ENCODE assay signal across 22 mouse cellular contexts in the genomic region with DNA sequence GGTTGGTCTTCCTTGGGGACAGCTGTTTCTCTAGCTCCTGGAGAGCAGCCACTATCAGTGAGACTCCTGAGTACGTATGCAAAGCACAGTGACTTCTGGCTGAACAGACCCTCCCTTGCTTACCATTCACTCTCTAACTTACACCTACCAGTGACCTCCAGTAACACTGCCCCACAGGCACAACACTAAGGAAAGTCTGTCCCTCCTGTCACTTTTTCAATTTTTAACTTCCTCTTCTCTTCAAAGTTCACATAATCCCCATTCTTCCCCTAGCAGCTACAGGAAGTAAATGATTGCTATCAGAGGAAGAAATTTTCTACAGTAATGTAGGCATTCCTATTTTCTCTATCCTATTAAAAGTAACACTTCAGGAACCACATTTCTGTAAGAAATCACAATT.
DNase-seq lines count a peak whose midpoint lies in the region; ATAC-seq and TF ChIP-seq lines count a peak whose summit lies in the region.
"Had no signal": no experiment of that assay in that cellular context is flagged by ENCODE, and none has a peak within 500 bp of the region (broad histone marks: within the 10 kb centered on the region; RNA-seq: fewer than 3 reads in every experiment).

No protein-coding gene starts in this region.

- no peak for DNase-seq in midbrain, embryonic 14.5 days
- no peak for DNase-seq in midbrain, embryonic 10.5 days (ENCODE audit: low spot score)
- DNase-seq in cerebellum, postnatal 14 days = no peak
- DNase-seq in urinary bladder, postnatal 25 days (ENCODE audit: low spot score) = no peak
- DNase-seq: adrenal gland, adult 8-10 months; adrenal gland, postnatal 25 days; cerebellum, adult 18-20 months; cerebellum, adult 9-10 months; cerebellum, postnatal 25 days; embryo, embryonic 11 days; gastrocnemius, postnatal 25 days; heart, adult 18-20 months had no signal

- TF ChIP-seq CTCF in bone marrow macrophage, adult 2 months (IDR thresholded peaks at IDR 0.05; ENCODE audit: low read depth, low read length) = no peak

- no peaks in the 10 kb centered on the region for H3K27me3 ChIP-seq in midbrain, embryonic 14.5 days (ENCODE audit: control insufficient read depth, insufficient read depth, low read length)
- no peaks in the 10 kb centered on the region for H3K27me3 ChIP-seq in midbrain, embryonic 10.5 days (ENCODE audit: low read depth, poor library complexity, severe bottlenecking)
- H3K27me3 ChIP-seq: embryonic facial prominence, embryonic 13.5 days; forebrain, embryonic 12.5 days; forebrain, embryonic 15.5 days; hindbrain, embryonic 13.5 days had no signal

- WGBS in midbrain, embryonic 14.5 days = 68% methylated on average over 1 of the region's 1 CpGs
- 58% methylated on average over 1 of the region's 1 CpGs for WGBS in midbrain, embryonic 10.5 days

- no peak overlapping the region for H3K4me3 ChIP-seq in midbrain, embryonic 14.5 days (replicated peaks; ENCODE audit: low read depth, low read length)
- no peak overlapping the region for H3K4me3 ChIP-seq in midbrain, embryonic 10.5 days
- H3K4me3 ChIP-seq in bone marrow macrophage, adult 2 months (ENCODE audit: insufficient read depth, low read length) = no peak overlapping the region
- H3K4me3 ChIP-seq: embryonic facial prominence, embryonic 10.5 days; embryonic facial prominence, embryonic 13.5 days; erythroblast, embryonic 14.5 days; forebrain, embryonic 12.5 days; forebrain, embryonic 15.5 days; hindbrain, embryonic 10.5 days; hindbrain, embryonic 13.5 days had no signal

- TF ChIP-seq POLR2A in bone marrow macrophage, adult 2 months (IDR thresholded peaks at IDR 0.05; ENCODE audit: borderline replicate concordance, low read depth, low read length) = no peak

- no peaks in the 10 kb centered on the region for H3K9me3 ChIP-seq in midbrain, embryonic 14.5 days (ENCODE audit: control insufficient read depth, low read length)
- H3K9me3 ChIP-seq in midbrain, embryonic 10.5 days (replicated peaks) = no peaks in the 10 kb centered on the region
- H3K9me3 ChIP-seq: embryonic facial prominence, embryonic 10.5 days; embryonic facial prominence, embryonic 13.5 days; forebrain, embryonic 12.5 days; forebrain, embryonic 15.5 days; hindbrain, embryonic 10.5 days; hindbrain, embryonic 13.5 days had no signal

- 0 out of 2 replicates have a peak overlapping the region, but pooled peaks have one; percentile 6 for H3K27ac ChIP-seq in midbrain, embryonic 14.5 days (replicated peaks; ENCODE audit: low read depth, low read length)
- no peak overlapping the region for H3K27ac ChIP-seq in midbrain, embryonic 10.5 days (replicated peaks)
- peak overlapping the region; percentile 22; the same call in 1 of the 2 replicates for H3K27ac ChIP-seq in bone marrow macrophage, adult 2 months (ENCODE audit: insufficient read depth, low read depth, low read length)
- H3K27ac ChIP-seq: embryonic facial prominence, embryonic 10.5 days; embryonic facial prominence, embryonic 13.5 days; forebrain, embryonic 12.5 days; forebrain, embryonic 15.5 days; hindbrain, embryonic 10.5 days; hindbrain, embryonic 13.5 days had no signal

- H3K36me3 ChIP-seq in midbrain, embryonic 14.5 days (ENCODE audit: control insufficient read depth, insufficient read depth, low read length) = no peaks in the 10 kb centered on the region
- no peaks in the 10 kb centered on the region for H3K36me3 ChIP-seq in midbrain, embryonic 10.5 days
- H3K36me3 ChIP-seq: embryonic facial prominence, embryonic 10.5 days; embryonic facial prominence, embryonic 13.5 days; forebrain, embryonic 12.5 days; forebrain, embryonic 15.5 days; hindbrain, embryonic 10.5 days; hindbrain, embryonic 13.5 days had no signal

- H3K9ac ChIP-seq in midbrain, embryonic 14.5 days (replicated peaks; ENCODE audit: low read length) = no peak overlapping the region
- H3K9ac ChIP-seq: embryonic facial prominence, embryonic 13.5 days; forebrain, embryonic 12.5 days; forebrain, embryonic 15.5 days; hindbrain, embryonic 13.5 days had no signal

- ATAC-seq in midbrain, embryonic 14.5 days (ENCODE audit: low FRiP score, low TSS enrichment) = no peak
- ATAC-seq in hematopoietic stem cell, adult 5-6 weeks (replicated peaks in 1 of 2; ENCODE audit: insufficient read depth in 1 of 2, low FRiP score in 2 of 2, low TSS enrichment in 1 of 2, low read depth in 1 of 2, poor library complexity in 2 of 2, severe bottlenecking in 2 of 2) = peak; percentile 62 to 71
- ATAC-seq: activated CD4-positive, CD25-positive, alpha-beta regulatory T cell, adult 4 months; forebrain, embryonic 15.5 days had no signal

- no peaks in the 10 kb centered on the region for H3K4me1 ChIP-seq in midbrain, embryonic 14.5 days (ENCODE audit: control insufficient read depth, insufficient read depth, low read length)
- no peaks in the 10 kb centered on the region for H3K4me1 ChIP-seq in midbrain, embryonic 10.5 days
- H3K4me1 ChIP-seq in bone marrow macrophage, adult 2 months (ENCODE audit: control insufficient read depth, insufficient read depth, low read length) = peaks cover 16% of the 10 kb centered on the region
- H3K4me1 ChIP-seq: embryonic facial prominence, embryonic 13.5 days; forebrain, embryonic 12.5 days; forebrain, embryonic 15.5 days; hindbrain, embryonic 10.5 days had no signal

- H3K4me2 ChIP-seq in midbrain, embryonic 14.5 days (ENCODE audit: low read length) = no peak overlapping the region
- H3K4me2 ChIP-seq: embryonic facial prominence, embryonic 13.5 days; forebrain, embryonic 12.5 days; forebrain, embryonic 15.5 days; hindbrain, embryonic 13.5 days had no signal
